Mouse (Mus musculus) forebrain, postnatal 0 days (tissue): ENCODE data around the gene Adk. TPM values are rescaled to one million over a fixed set of nuclear protein-coding genes. Genes with fewer than 3 reads are reported as not detected.

Experiments
- ATAC-seq: fragments of 200-750 bp; cut with Nextera tagmentation; 2 replicates; pipeline ENCODE4 v1.8.0; 2017; ENCODE audit warnings: mild to moderate bottlenecking, moderate library complexity
- DNase-seq: peaks from one replicate; pipeline ENCODE4 v3.0.0-alpha.2; 2015
- H3K27ac ChIP-seq: fragments of 300-500 bp; sonication (generic); 2 replicates; pipeline ENCODE4 v1.5.1; 2014; ENCODE audit warnings: low read depth, mild to moderate bottlenecking, antibody characterized with exemption, low read length, moderate library complexity, mixed read lengths
- H3K27me3 ChIP-seq: fragments of 300-500 bp; sonication (generic); 2 replicates; pipeline ENCODE4 v1.6.1; 2014; ENCODE audit warnings: mild to moderate bottlenecking, low read length, mixed read lengths; ENCODE audit not compliant: insufficient read depth
- H3K36me3 ChIP-seq: fragments of 300-500 bp; sonication (generic); 2 replicates; pipeline ENCODE4 v1.6.1; 2014; ENCODE audit warnings: mild to moderate bottlenecking, moderate library complexity; ENCODE audit not compliant: insufficient read depth
- H3K4me1 ChIP-seq: fragments of 300-500 bp; sonication (generic); 2 replicates; pipeline ENCODE4 v1.6.1; 2014; ENCODE audit warnings: antibody characterized with exemption; ENCODE audit not compliant: insufficient read depth
- H3K4me2 ChIP-seq: fragments of 300-500 bp; sonication (generic); 2 replicates; pipeline ENCODE4 v1.6.1; 2014; ENCODE audit warnings: low read depth, mild to moderate bottlenecking, moderate library complexity
- H3K4me3 ChIP-seq: fragments of 300-500 bp; sonication (generic); 2 replicates; pipeline ENCODE4 v1.5.1; 2014; ENCODE audit warnings: low read depth, low read length, mixed read lengths
- H3K9ac ChIP-seq: fragments of 300-500 bp; sonication (generic); 2 replicates; pipeline ENCODE4 v1.6.1; 2014; ENCODE audit warnings: mild to moderate bottlenecking
- H3K9me3 ChIP-seq: fragments of 300-500 bp; sonication (generic); 2 replicates; pipeline ENCODE4 v1.6.1; 2016; ENCODE audit warnings: low read length
- CTCF ChIP-seq: sonication (generic); IDR thresholded peaks from 2 replicates; pipeline ENCODE4 v1.5.1; 2016; ENCODE audit warnings: antibody characterized with exemption, control low read depth, low read depth
- WGBS: fragments of 180-500 bp; shearing (Covaris S2); extraction: QIAGEN DNeasy Blood & Tissue Kit; methylation state at CpG from one replicate; pipeline ENCODE4 v1.1.7; 2014; 5-methylcytosine and 5-hydroxymethylcytosine counted together
- polyA plus RNA-seq: library from polyadenylated mRNA; unstranded; fragments of >200 nt; fragmentation: Nextera tagmentation; extraction: Ambion mirVana; gene quantifications from 2 replicates; pipeline ENCODE4 v1.2.1, GENCODE M21; 2015
- total RNA-seq: library from RNA; depleted of rRNA; stranded (reverse); fragments of >200 nt; gene quantifications from 2 replicates; pipeline ENCODE4 v1.2.3, GENCODE M21; 2014

Gene Adk
- total and polyA plus RNA-seq, 2 experiments from 2014 or later = 55.5 to 66.7 TPM

GRCm38 (mm10) chr14:21099371-21099770 lies 47.0 kb downstream of the Adk start:
- Histone ChIP-seq H3K27me3 (no peaks in the 10 kb centered on the region), H3K4me1 (peaks cover 5% of the 10 kb centered on the region; the same call in 1 of the 2 replicates), H3K4me3 (no peak overlapping the region), H3K9me3 (no peaks in the 10 kb centered on the region), H3K27ac (no peak overlapping the region), H3K9ac (no peak overlapping the region), H3K36me3 (no peaks in the 10 kb centered on the region), H3K4me2 (no peak overlapping the region)
- 73% methylated on average over 7 of the region's 7 CpGs for WGBS
- ATAC-seq (no peak), DNase-seq (no peak)
- TF ChIP-seq CTCF = no peak

GRCm38 (mm10) chr14:21100876-21101275 lies 48.5 kb downstream of the Adk start:
- H3K4me3 ChIP-seq = no peak overlapping the region
- ATAC-seq (no peak), DNase-seq (no peak)
- no peak overlapping the region for H3K27ac ChIP-seq
- no peak overlapping the region for H3K9ac ChIP-seq
- no peaks in the 10 kb centered on the region for H3K27me3 ChIP-seq
- H3K4me1 ChIP-seq = peaks cover 5% of the 10 kb centered on the region; the same call in 1 of the 2 replicates
- no peaks in the 10 kb centered on the region for H3K9me3 ChIP-seq
- no peak for TF ChIP-seq CTCF
- WGBS = 60% methylated on average over 2 of the region's 2 CpGs
- H3K36me3 ChIP-seq = no peaks in the 10 kb centered on the region
- no peak overlapping the region for H3K4me2 ChIP-seq

GRCm38 (mm10) chr14:21101562-21101961 lies 49.2 kb downstream of the Adk start:
- H3K9ac ChIP-seq = no peak overlapping the region
- H3K4me2 ChIP-seq = no peak overlapping the region
- no peaks in the 10 kb centered on the region for H3K9me3 ChIP-seq
- peaks cover 5% of the 10 kb centered on the region; the same call in 1 of the 2 replicates for H3K4me1 ChIP-seq
- ATAC-seq = no peak; the same call in 1 of the 2 replicates
- no peak overlapping the region for H3K4me3 ChIP-seq
- no peak overlapping the region for H3K27ac ChIP-seq
- no peak for TF ChIP-seq CTCF
- no peak for DNase-seq
- H3K27me3 ChIP-seq = no peaks in the 10 kb centered on the region
- 51% methylated on average over 7 of the region's 7 CpGs for WGBS
- no peaks in the 10 kb centered on the region for H3K36me3 ChIP-seq

GRCm38 (mm10) chr14:21102666-21103203 lies 50.4 kb downstream of the Adk start:
- no peaks in the 10 kb centered on the region for H3K9me3 ChIP-seq
- H3K4me3 ChIP-seq = no peak overlapping the region
- ATAC-seq (no peak), DNase-seq (no peak)
- no peak for TF ChIP-seq CTCF
- H3K4me2 ChIP-seq = no peak overlapping the region
- no peak overlapping the region for H3K9ac ChIP-seq
- no peaks in the 10 kb centered on the region for H3K27me3 ChIP-seq
- peaks cover 5% of the 10 kb centered on the region; the same call in 1 of the 2 replicates for H3K4me1 ChIP-seq
- 94% methylated on average over 4 of the region's 4 CpGs for WGBS
- no peak overlapping the region for H3K27ac ChIP-seq
- H3K36me3 ChIP-seq = no peaks in the 10 kb centered on the region

GRCm38 (mm10) chr14:21105049-21105448 lies 52.7 kb downstream of the Adk start:
- Histone ChIP-seq H3K4me3 (no peak overlapping the region), H3K36me3 (no peaks in the 10 kb centered on the region), H3K4me1 (peaks cover 5% of the 10 kb centered on the region; the same call in 1 of the 2 replicates), H3K4me2 (no peak overlapping the region), H3K27me3 (no peaks in the 10 kb centered on the region), H3K27ac (no peak overlapping the region), H3K9me3 (no peaks in the 10 kb centered on the region), H3K9ac (no peak overlapping the region)
- ATAC-seq (no peak), DNase-seq (no peak)
- TF ChIP-seq CTCF = no peak

GRCm38 (mm10) chr14:21106582-21106981 lies 54.2 kb downstream of the Adk start:
- Histone ChIP-seq H3K9ac (no peak overlapping the region), H3K36me3 (no peaks in the 10 kb centered on the region), H3K4me2 (no peak overlapping the region), H3K27ac (no peak overlapping the region), H3K4me3 (no peak overlapping the region), H3K9me3 (no peaks in the 10 kb centered on the region), H3K27me3 (no peaks in the 10 kb centered on the region), H3K4me1 (peaks cover under 1% of the 10 kb centered on the region; the same call in 1 of the 2 replicates)
- 91% methylated on average over 8 of the region's 8 CpGs for WGBS
- DNase-seq (no peak), ATAC-seq (no peak)
- no peak for TF ChIP-seq CTCF

GRCm38 (mm10) chr14:21107551-21107950 lies 55.2 kb downstream of the Adk start:
- Histone ChIP-seq H3K9me3 (no peaks in the 10 kb centered on the region), H3K4me3 (no peak overlapping the region), H3K36me3 (no peaks in the 10 kb centered on the region), H3K9ac (no peak overlapping the region), H3K4me2 (no peak overlapping the region), H3K27me3 (no peaks in the 10 kb centered on the region), H3K27ac (no peak overlapping the region), H3K4me1 (no peaks in the 10 kb centered on the region)
- 49% methylated on average over 3 of the region's 3 CpGs for WGBS
- ATAC-seq = no peak
- TF ChIP-seq CTCF = no peak
- DNase-seq = no peak
